Mouse (Mus musculus) hindbrain, embryonic 15.5 days (tissue): Measurements from ENCODE around the gene Mex3d. TPM values are rescaled to one million over a fixed set of nuclear protein-coding genes. Genes with fewer than 3 reads are reported as not detected.

Experiments used
- ATAC-seq: fragments of 200-750 bp; cut with Nextera tagmentation; 2 replicates; pipeline ENCODE4 v1.8.0; 2017; ENCODE audit warnings: low read depth, moderate number of reproducible peaks, moderate TSS enrichment; ENCODE audit not compliant: low FRiP score
- H3K27ac ChIP-seq: fragments of 300-500 bp; sonication (generic); replicated peaks from 2 replicates; pipeline ENCODE4 v1.5.1; 2015; ENCODE audit warnings: mild to moderate bottlenecking, inconsistent platforms
- H3K27me3 ChIP-seq: fragments of 300-500 bp; sonication (generic); 2 replicates; pipeline ENCODE4 v1.6.1; 2015; ENCODE audit warnings: control low read depth, inconsistent platforms
- H3K36me3 ChIP-seq: fragments of 300-500 bp; sonication (generic); 2 replicates; pipeline ENCODE4 v1.6.1; 2015; ENCODE audit warnings: control low read depth, inconsistent platforms
- H3K4me1 ChIP-seq: fragments of 300-500 bp; sonication (generic); replicated peaks from 2 replicates; pipeline ENCODE4 v1.6.1; 2015; ENCODE audit warnings: control low read depth, inconsistent platforms
- H3K4me2 ChIP-seq: fragments of 300-500 bp; sonication (generic); 2 replicates; pipeline ENCODE4 v1.6.1; 2015; ENCODE audit warnings: moderate library complexity, mild to moderate bottlenecking, inconsistent platforms
- H3K4me3 ChIP-seq: fragments of 300-500 bp; sonication (generic); 2 replicates; pipeline ENCODE4 v1.5.1; 2015; ENCODE audit warnings: mild to moderate bottlenecking, inconsistent platforms
- H3K9ac ChIP-seq: fragments of 300-500 bp; sonication (generic); 2 replicates; pipeline ENCODE4 v1.6.1; 2015; ENCODE audit warnings: inconsistent platforms
- H3K9me3 ChIP-seq: fragments of 300-500 bp; sonication (generic); 2 replicates; pipeline ENCODE4 v1.6.1; 2016; ENCODE audit warnings: control low read depth, inconsistent platforms
- WGBS: fragments of 180-500 bp; shearing (Covaris S2); methylation state at CpG from one replicate; pipeline ENCODE4 v1.1.7; 2015; 5-methylcytosine and 5-hydroxymethylcytosine counted together
- polyA plus RNA-seq: library from polyadenylated mRNA; unstranded; fragments of >200 nt; fragmentation: Nextera tagmentation; extraction: Ambion mirVana; gene quantifications from 2 replicates; pipeline ENCODE4 v1.2.1, GENCODE M21; 2015

The Mex3d gene
- polyA plus RNA-seq, 1 experiment from 2014 or later = 18.9 TPM

- Histone ChIP-seq H3K4me1 (0 out of 2 replicates have a peak, but pooled peaks cover 5% of the 10 kb centered on the region), H3K9me3 (no peaks in the 10 kb centered on the region), H3K27me3 (peaks cover 18% of the 10 kb centered on the region), H3K4me2 (no peak overlapping the region), H3K27ac (no peak overlapping the region), H3K36me3 (no peaks in the 10 kb centered on the region), H3K9ac (no peak overlapping the region), H3K4me3 (no peak overlapping the region)
- WGBS = 29% methylated on average over 6 of the region's 6 CpGs
- ATAC-seq = 0 out of 2 replicates have a peak, but pooled peaks have one; percentile 24
Observed at GRCm38 (mm10) chr10:80363734-80364133, 23.7 kb downstream of the Mex3d start.

- Histone ChIP-seq H3K27ac (no peak overlapping the region), H3K9ac (peak overlapping the region; percentile 32), H3K36me3 (no peaks in the 10 kb centered on the region), H3K9me3 (no peaks in the 10 kb centered on the region), H3K27me3 (peaks cover 66% of the 10 kb centered on the region), H3K4me1 (peaks cover 29% of the 10 kb centered on the region), H3K4me3 (peak overlapping the region; percentile 39), H3K4me2 (peak overlapping the region; percentile 73)
- 6% methylated on average over 31 of the region's 31 CpGs for WGBS
- ATAC-seq = peak; percentile 73
Observed at GRCm38 (mm10) chr10:80357994-80358639, 29.3 kb downstream of the Mex3d start.

- H3K27me3 ChIP-seq = peaks cover 74% of the 10 kb centered on the region
- WGBS = 37% methylated on average over 7 of the region's 7 CpGs
- H3K4me2 ChIP-seq = peak overlapping the region; percentile 73
- no peaks in the 10 kb centered on the region for H3K9me3 ChIP-seq
- H3K9ac ChIP-seq = peak overlapping the region; percentile 32; the same call in 1 of the 2 replicates
- no peaks in the 10 kb centered on the region for H3K36me3 ChIP-seq
- no peak overlapping the region for H3K27ac ChIP-seq
- peaks cover 29% of the 10 kb centered on the region for H3K4me1 ChIP-seq
- ATAC-seq = no peak; the same call in 1 of the 2 replicates
- peak overlapping the region; percentile 40 for H3K4me3 ChIP-seq
Observed at GRCm38 (mm10) chr10:80357336-80357735, 30.1 kb downstream of the Mex3d start.

DNA sequence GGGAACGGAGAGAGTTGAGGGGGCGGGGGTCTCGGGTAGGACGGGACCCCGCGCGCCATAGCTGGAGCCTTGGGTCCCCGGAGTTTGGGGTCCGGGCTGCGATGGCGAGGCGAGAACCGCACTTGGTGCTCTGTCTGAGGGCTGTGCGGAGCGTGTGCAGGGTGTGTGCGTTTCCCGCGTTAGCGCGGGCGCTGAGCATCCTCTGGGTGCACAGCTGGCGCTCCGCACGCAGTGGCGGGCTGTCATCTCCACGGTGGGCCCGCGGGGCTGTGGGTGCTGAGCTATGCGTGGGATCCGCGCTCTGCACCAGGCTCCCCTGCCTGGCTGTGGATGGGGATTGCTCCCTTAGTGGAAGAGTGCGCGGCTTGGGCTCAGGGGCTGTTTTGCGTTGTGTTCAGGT, 30.7 kb downstream of the Mex3d start:
- ATAC-seq = no peak

GRCm38 (mm10) chr10:80356001-80356682, 31.3 kb downstream of the Mex3d start, which contains the start of gene Plk5:
Gene Plk5 (plus strand): TSS chr10:80356459.
- Histone ChIP-seq H3K27me3 (peaks cover 86% of the 10 kb centered on the region), H3K27ac (no peak within 1 kb of the TSS), H3K4me2 (peak within 1 kb of the TSS; percentile 73), H3K9ac (peak within 1 kb of the TSS; percentile 25), H3K4me3 (peak within 1 kb of the TSS; percentile 40), H3K36me3 (no peaks in the 10 kb centered on the region), H3K4me1 (peaks cover 29% of the 10 kb centered on the region), H3K9me3 (no peaks in the 10 kb centered on the region)
- under 1% methylated on average over 47 of the region's 53 CpGs for WGBS
- no peak for ATAC-seq

More for the DNA sequence above, 30.7 kb downstream of the Mex3d start:
- Histone ChIP-seq H3K4me2 (peak overlapping the region; percentile 73), H3K27me3 (peaks cover 80% of the 10 kb centered on the region), H3K27ac (no peak overlapping the region), H3K9me3 (no peaks in the 10 kb centered on the region), H3K4me1 (peaks cover 29% of the 10 kb centered on the region), H3K4me3 (peak overlapping the region; percentile 40), H3K9ac (peak overlapping the region; percentile 25), H3K36me3 (no peaks in the 10 kb centered on the region)
- WGBS = 1% methylated on average over 34 of the region's 34 CpGs

DNA sequence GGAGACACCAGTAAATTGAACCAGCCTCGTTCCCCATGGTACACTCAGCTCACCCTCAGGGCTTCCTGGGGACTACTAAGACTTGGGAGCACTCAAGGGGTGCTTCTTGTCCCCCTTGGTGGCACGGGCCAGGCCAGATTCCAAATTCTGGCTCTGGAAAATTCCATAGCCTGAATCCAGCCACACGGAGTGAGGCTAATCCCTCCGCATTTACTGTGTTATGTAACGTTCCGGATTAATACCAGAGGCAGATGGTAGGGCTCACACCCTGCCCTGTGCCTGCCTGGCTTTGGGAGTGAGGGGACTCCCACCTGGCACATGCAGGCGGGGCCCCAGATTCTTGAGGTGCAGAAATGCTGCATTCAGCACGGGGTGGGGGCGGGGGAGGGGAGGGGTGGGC, 32.0 kb downstream of the Mex3d start:
- Histone ChIP-seq H3K9ac (no peak overlapping the region), H3K9me3 (no peaks in the 10 kb centered on the region), H3K27me3 (peaks cover 93% of the 10 kb centered on the region), H3K36me3 (no peaks in the 10 kb centered on the region), H3K4me3 (no peak overlapping the region), H3K27ac (no peak overlapping the region), H3K4me1 (peaks cover 29% of the 10 kb centered on the region), H3K4me2 (no peak overlapping the region)
- ATAC-seq = no peak
- 9% methylated on average over 9 of the region's 9 CpGs for WGBS

GRCm38 (mm10) chr10:80352727-80353126, 34.7 kb downstream of the Mex3d start:
- Histone ChIP-seq H3K27ac (no peak overlapping the region), H3K9me3 (no peaks in the 10 kb centered on the region), H3K4me3 (no peak overlapping the region), H3K4me2 (no peak overlapping the region), H3K4me1 (peaks cover 34% of the 10 kb centered on the region), H3K36me3 (no peaks in the 10 kb centered on the region), H3K9ac (no peak overlapping the region), H3K27me3 (peaks cover 95% of the 10 kb centered on the region)
- 77% methylated on average over 8 of the region's 8 CpGs for WGBS
- ATAC-seq = no peak

- peaks cover 33% of the 10 kb centered on the region for H3K4me1 ChIP-seq
- H3K4me3 ChIP-seq = no peak overlapping the region
- no peak for ATAC-seq
- H3K27me3 ChIP-seq = peaks cover 94% of the 10 kb centered on the region
- H3K36me3 ChIP-seq = no peaks in the 10 kb centered on the region
- H3K9ac ChIP-seq = no peak overlapping the region
- no peaks in the 10 kb centered on the region for H3K9me3 ChIP-seq
- 23% methylated on average over 11 of the region's 11 CpGs for WGBS
- no peak overlapping the region for H3K4me2 ChIP-seq
- H3K27ac ChIP-seq = no peak overlapping the region
Observed at GRCm38 (mm10) chr10:80351896-80352295, 35.6 kb downstream of the Mex3d start.

GRCm38 (mm10) chr10:80350292-80350691, 37.2 kb downstream of the Mex3d start:
- H3K27me3 ChIP-seq = peaks cover 92% of the 10 kb centered on the region

DNA sequence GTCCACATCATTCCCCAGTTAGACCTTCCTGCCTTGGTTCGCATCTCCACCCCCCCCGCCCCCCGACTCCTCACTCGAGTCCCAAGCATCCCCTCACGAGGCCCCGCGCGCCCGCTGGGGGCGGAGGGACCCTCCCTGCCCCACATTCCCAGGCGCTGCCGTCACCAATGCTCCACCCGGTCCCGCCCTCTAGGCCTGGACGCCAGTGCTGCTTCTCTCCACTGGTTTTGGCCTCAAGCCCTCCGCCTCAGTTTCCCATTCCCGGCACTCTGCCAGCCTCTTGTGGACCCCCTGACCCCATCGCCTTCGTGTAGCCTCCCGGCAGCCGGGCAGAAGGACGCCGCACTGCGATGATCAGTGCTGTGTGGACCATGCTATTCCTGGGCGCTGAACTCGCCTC, 38.5 kb downstream of the Mex3d start:
- peak overlapping the region; percentile 39; the same call in 1 of the 2 replicates for H3K4me2 ChIP-seq
- WGBS = 13% methylated on average over 26 of the region's 26 CpGs
- ATAC-seq = no peak

More at GRCm38 (mm10) chr10:80350292-80350691, 37.2 kb downstream of the Mex3d start:
- no peaks in the 10 kb centered on the region for H3K9me3 ChIP-seq
- no peak overlapping the region for H3K9ac ChIP-seq
- H3K4me2 ChIP-seq = no peak overlapping the region
- H3K36me3 ChIP-seq = no peaks in the 10 kb centered on the region
- no peak overlapping the region for H3K4me3 ChIP-seq
- H3K4me1 ChIP-seq = peaks cover 19% of the 10 kb centered on the region
- H3K27ac ChIP-seq = no peak overlapping the region
- ATAC-seq = peak; percentile 67; the same call in 1 of the 2 replicates
- under 1% methylated on average over 7 of the region's 7 CpGs for WGBS

DNA sequence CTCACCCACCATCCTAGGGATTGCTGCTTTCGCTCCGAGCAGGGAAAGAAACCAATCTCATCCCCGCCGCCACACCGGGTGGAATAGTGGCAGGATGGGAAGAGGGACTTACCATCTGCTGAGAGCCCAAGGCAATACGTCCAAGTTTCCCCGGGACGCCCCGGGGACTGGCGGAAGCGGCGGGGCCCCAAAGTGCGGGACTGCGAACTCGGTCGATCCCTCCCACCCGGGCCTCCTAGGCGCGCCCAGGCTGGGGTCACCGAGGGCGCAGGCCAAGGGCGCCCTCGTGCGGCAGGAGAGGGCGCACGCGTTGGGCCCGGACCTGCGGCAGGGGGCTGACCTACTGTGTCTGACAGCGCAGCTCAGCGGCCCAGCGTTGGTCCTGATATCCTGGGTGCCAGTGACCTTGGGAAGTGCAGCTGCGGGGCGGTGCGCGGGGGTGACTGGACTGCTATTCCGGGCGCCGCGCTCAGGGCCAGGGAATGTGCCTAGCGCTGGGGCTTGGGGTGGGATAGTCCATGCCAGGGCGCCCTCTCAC, 39.1 kb downstream of the Mex3d start, which contains the start of gene Adamtsl5:
Gene Adamtsl5, minus strand, starts transcription at position 169 of the 538 bp plus-strand sequence.
- Histone ChIP-seq H3K27ac (no peak within 1 kb of the TSS), H3K4me3 (0 out of 2 replicates have a peak within 1 kb of the TSS, but pooled peaks have one; percentile 9), H3K9me3 (no peaks in the 10 kb centered on the region), H3K4me2 (peak within 1 kb of the TSS; percentile 39), H3K4me1 (peaks cover 23% of the 10 kb centered on the region), H3K9ac (no peak within 1 kb of the TSS), H3K36me3 (no peaks in the 10 kb centered on the region), H3K27me3 (peaks cover 95% of the 10 kb centered on the region)
- under 1% methylated on average over 40 of the region's 42 CpGs for WGBS
- no peak for ATAC-seq

More for the DNA sequence above, 38.5 kb downstream of the Mex3d start:
- Histone ChIP-seq H3K9me3 (no peaks in the 10 kb centered on the region), H3K4me1 (peaks cover 19% of the 10 kb centered on the region), H3K27me3 (peaks cover 93% of the 10 kb centered on the region), H3K27ac (no peak overlapping the region), H3K36me3 (no peaks in the 10 kb centered on the region), H3K4me3 (no peak overlapping the region), H3K9ac (no peak overlapping the region)

DNA sequence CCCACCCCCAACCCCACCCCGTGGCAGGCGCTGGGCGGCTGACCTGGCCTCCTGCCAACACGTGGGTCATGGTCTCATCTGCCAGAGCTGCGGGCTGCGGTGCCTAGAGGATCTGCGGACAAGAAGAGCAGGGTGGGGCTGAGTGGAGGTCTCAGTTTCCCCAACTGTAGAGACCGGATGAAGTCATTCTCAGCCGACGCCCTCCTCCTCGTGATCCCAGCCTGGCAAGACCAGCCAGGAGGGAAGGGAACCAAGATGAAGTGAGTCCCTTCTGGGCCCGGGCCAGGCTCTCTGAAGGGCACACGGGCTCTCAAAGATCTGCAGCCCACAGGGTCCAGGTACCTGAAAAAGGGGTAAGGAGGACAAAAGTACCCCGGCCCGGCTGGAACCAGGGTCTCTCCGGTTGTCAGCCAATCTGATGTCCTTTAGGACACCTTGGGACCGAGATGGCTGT, 39.9 kb downstream of the Mex3d start:
- no peak overlapping the region for H3K4me2 ChIP-seq

More for the DNA sequence above, 39.9 kb downstream of the Mex3d start:
- Histone ChIP-seq H3K9me3 (no peaks in the 10 kb centered on the region), H3K9ac (no peak overlapping the region), H3K27ac (no peak overlapping the region), H3K27me3 (peaks cover 96% of the 10 kb centered on the region), H3K4me3 (no peak overlapping the region), H3K36me3 (no peaks in the 10 kb centered on the region), H3K4me1 (peaks cover 31% of the 10 kb centered on the region)
- 13% methylated on average over 17 of the region's 17 CpGs for WGBS
- no peak for ATAC-seq
